Mouse (Mus musculus) embryonic fibroblast, embryonic 13.5 days (primary cell): ENCODE data around the gene Ppp1r1b.

Experiments used
- CTCF ChIP-seq: IDR thresholded peaks from 2 replicates; pipeline ENCODE4 v1.5.1; 2011; ENCODE audit warnings: mild to moderate bottlenecking, control low read depth, low read length, moderate library complexity, borderline replicate concordance; ENCODE audit not compliant: insufficient read depth
- POLR2A ChIP-seq: IDR thresholded peaks from 2 replicates; pipeline ENCODE4 v1.6.1; 2011; ENCODE audit warnings: low read depth, mild to moderate bottlenecking, control low read depth, low read length, moderate library complexity

DNA sequence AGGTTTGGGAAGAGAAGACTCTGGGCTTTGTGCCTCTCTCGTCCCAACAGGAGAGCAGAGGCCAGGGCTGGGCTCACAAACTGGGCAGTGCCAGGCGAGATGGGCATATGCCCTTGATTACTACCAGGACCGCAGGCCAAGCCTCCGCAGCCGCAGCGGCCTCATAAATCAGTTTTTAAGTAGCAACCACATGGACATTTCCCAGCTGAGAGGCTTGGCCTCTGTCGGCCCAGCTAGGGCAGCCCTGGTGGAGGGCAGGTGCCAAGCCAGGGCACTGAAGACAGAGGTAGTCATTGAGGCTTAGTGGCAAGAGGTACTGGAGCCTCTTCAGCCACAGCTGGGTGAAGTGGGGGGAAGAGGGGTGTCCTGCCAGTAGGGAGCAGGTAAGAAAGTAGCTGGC is 30.7 kb upstream of the Ppp1r1b start:
- TF ChIP-seq CTCF = no peak
- TF ChIP-seq POLR2A = no peak
